Mouse (Mus musculus) cerebellum, adult 9-10 months (tissue): ENCODE measurements around the gene Erv3.

Experiments
- DNase-seq: peaks from one replicate; pipeline ENCODE4 v3.0.0; 2022

Erv3 gene

GRCm38 (mm10) chr2:131820932-131821707 lies 38.4 kb downstream of the Erv3 start:
- peak; percentile 87 for DNase-seq

GRCm38 (mm10) chr2:131820088-131820675 lies 39.4 kb downstream of the Erv3 start:
- DNase-seq: peak; percentile 85

- no peak for DNase-seq
These were observed 45.2 kb downstream of the Erv3 start for GRCm38 (mm10) chr2:131814327-131814726.

GRCm38 (mm10) chr2:131813437-131813836 lies 46.1 kb downstream of the Erv3 start:
- no peak for DNase-seq

GRCm38 (mm10) chr2:131812480-131813137 lies 46.9 kb downstream of the Erv3 start:
- DNase-seq: peak; percentile 48

- DNase-seq: no peak
These were observed 47.9 kb downstream of the Erv3 start for GRCm38 (mm10) chr2:131811607-131812006.

GRCm38 (mm10) chr2:131808856-131809255 lies 50.7 kb downstream of the Erv3 start:
- no peak for DNase-seq

GRCm38 (mm10) chr2:131807660-131808059 lies 51.9 kb downstream of the Erv3 start:
- DNase-seq: no peak

GRCm38 (mm10) chr2:131806863-131807262 lies 52.7 kb downstream of the Erv3 start:
- DNase-seq: no peak

- no peak for DNase-seq
These were observed 54.2 kb downstream of the Erv3 start for GRCm38 (mm10) chr2:131805306-131805705.

GRCm38 (mm10) chr2:131803801-131804200 lies 55.7 kb downstream of the Erv3 start:
- no peak for DNase-seq
